Mouse (Mus musculus) intestine, embryonic 14.5 days (tissue): ENCODE data around the gene Rarb. TPM values are rescaled to one million over a fixed set of nuclear protein-coding genes. Genes with fewer than 3 reads are reported as not detected.

ENCODE experiments used
- ATAC-seq: fragments of 200-750 bp; cut with Nextera tagmentation; replicated peaks from 2 replicates; pipeline ENCODE4 v1.8.0; 2017; ENCODE audit warnings: low read depth, moderate number of reproducible peaks, moderate TSS enrichment, moderate library complexity; ENCODE audit not compliant: low FRiP score, low TSS enrichment
- DNase-seq: peaks from one replicate; pipeline ENCODE4 v3.0.0-alpha.2; 2018; ENCODE audit warnings: low spot score
- H3K27ac ChIP-seq: fragments of 300-500 bp; sonication (generic); 2 replicates; pipeline ENCODE4 v1.5.1; 2014; ENCODE audit warnings: low read depth, mild to moderate bottlenecking, control low read depth
- H3K27me3 ChIP-seq: fragments of 300-500 bp; sonication (generic); replicated peaks from 2 replicates; pipeline ENCODE4 v1.6.1; 2014; ENCODE audit warnings: low read length, control low read depth; ENCODE audit not compliant: control insufficient read depth, insufficient read depth
- H3K36me3 ChIP-seq: fragments of 300-500 bp; sonication (generic); 2 replicates; pipeline ENCODE4 v1.6.1; 2014; ENCODE audit warnings: low read length, control low read depth; ENCODE audit not compliant: control insufficient read depth, insufficient read depth
- H3K4me1 ChIP-seq: fragments of 300-500 bp; sonication (generic); replicated peaks from 2 replicates; pipeline ENCODE4 v1.6.1; 2014; ENCODE audit warnings: low read length, control low read depth, mixed read lengths; ENCODE audit not compliant: control insufficient read depth, insufficient read depth
- H3K4me2 ChIP-seq: fragments of 300-500 bp; sonication (generic); 2 replicates; pipeline ENCODE4 v1.6.1; 2014; ENCODE audit warnings: low read length
- H3K4me3 ChIP-seq: fragments of 300-500 bp; sonication (generic); 2 replicates; pipeline ENCODE4 v1.5.1; 2014; ENCODE audit warnings: low read depth, low read length, control low read depth, mixed read lengths
- H3K9ac ChIP-seq: fragments of 300-500 bp; sonication (generic); 2 replicates; pipeline ENCODE4 v1.6.1; 2014; ENCODE audit warnings: mild to moderate bottlenecking, low read length
- H3K9me3 ChIP-seq: fragments of 300-500 bp; sonication (generic); 2 replicates; pipeline ENCODE4 v1.6.1; 2016; ENCODE audit warnings: low read length, control low read depth; ENCODE audit not compliant: control insufficient read depth
- WGBS: fragments of 180-500 bp; shearing (Covaris S2); extraction: QIAGEN DNeasy Blood & Tissue Kit; methylation state at CpG from one replicate; pipeline ENCODE4 v1.1.7; 2014; 5-methylcytosine and 5-hydroxymethylcytosine counted together
- polyA plus RNA-seq: library from polyadenylated mRNA; unstranded; fragments of >200 nt; fragmentation: Nextera tagmentation; extraction: Ambion mirVana; gene quantifications from 2 replicates; pipeline ENCODE4 v1.2.1, GENCODE M21; 2014

The Rarb gene
- polyA plus RNA-seq, 1 experiment from 2014 or later: 20.6 TPM

DNA sequence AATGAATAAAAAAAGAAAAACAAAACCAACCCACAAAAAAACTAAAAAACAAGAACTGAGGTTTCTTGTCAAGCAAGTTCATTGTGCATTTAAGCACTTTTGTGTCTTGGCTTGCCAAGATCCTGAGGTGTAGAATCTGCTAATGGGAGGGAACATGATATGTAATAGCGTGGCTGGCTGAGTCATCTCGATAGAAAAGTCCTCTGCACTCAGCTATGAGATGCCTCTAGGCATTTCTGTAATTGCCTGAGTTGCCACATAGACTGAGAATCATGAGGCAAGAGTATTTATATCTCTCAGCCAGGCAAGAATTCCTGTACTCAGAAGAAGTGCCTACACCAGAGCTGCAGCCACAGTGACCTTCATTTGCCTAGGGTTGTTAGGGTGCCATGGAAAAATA, 385.8 kb downstream of the Rarb start:
- no peaks in the 10 kb centered on the region for H3K4me1 ChIP-seq
- H3K27ac ChIP-seq: no peak overlapping the region
- H3K9ac ChIP-seq: no peak overlapping the region
- DNase-seq (no peak), ATAC-seq (no peak)
- peaks cover 71% of the 10 kb centered on the region for H3K36me3 ChIP-seq
- H3K27me3 ChIP-seq: no peaks in the 10 kb centered on the region
- WGBS: 79% methylated on average over 2 of the region's 2 CpGs
- no peaks in the 10 kb centered on the region for H3K9me3 ChIP-seq
- H3K4me2 ChIP-seq: no peak overlapping the region
- no peak overlapping the region for H3K4me3 ChIP-seq

DNA sequence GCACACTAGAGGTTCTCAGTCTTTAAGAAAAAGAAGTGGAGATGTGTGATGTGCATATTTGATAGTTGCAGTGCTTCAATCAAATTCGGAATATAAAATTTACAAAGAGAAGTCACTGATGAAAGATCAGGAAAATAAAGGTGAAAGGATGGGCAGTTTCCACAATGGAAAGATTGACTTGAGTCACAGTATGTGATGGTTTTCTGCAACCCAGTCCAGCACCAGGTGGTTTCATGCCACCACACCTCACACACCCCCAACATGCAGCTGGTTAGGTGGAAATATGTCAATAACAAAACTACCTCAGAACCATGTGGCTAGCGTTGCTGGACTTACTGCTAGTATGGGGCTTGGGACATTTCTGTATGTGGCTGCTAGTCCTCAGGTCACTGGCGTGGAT, 386.4 kb downstream of the Rarb start:
- Histone ChIP-seq H3K4me2 (no peak overlapping the region), H3K9ac (no peak overlapping the region), H3K27me3 (no peaks in the 10 kb centered on the region), H3K4me3 (no peak overlapping the region), H3K4me1 (no peaks in the 10 kb centered on the region), H3K9me3 (no peaks in the 10 kb centered on the region), H3K27ac (no peak overlapping the region), H3K36me3 (peaks cover 70% of the 10 kb centered on the region)
- 82% methylated on average over 3 of the region's 3 CpGs for WGBS
- no peak for DNase-seq
- ATAC-seq: no peak

DNA sequence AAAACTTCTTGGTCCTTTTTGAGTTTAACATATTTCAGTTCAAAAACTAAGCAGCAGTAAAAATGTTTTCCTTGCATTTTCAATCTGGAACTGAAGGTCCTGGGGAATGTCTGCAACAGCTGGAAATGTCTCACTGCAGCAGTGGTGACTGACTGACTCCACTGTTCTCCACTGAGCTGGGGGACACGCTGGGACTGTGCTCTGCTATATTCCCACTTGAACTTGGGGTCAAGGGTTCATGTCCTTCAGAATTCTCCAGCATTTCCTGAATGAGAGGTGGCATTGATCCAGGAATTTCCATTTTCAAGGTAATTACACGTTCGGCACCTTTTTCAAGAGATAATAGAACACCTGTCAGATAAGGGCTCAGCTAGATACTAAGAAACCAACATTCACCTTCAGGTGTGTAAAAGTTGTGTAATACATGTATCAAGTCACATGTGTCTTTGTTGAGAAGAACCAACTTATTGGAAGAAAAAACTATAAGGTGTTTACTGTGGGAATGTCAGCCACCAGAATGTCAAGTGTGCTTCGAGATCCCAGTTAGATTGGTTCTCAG, 386.9 kb downstream of the Rarb start:
- Histone ChIP-seq H3K27ac (no peak overlapping the region), H3K9ac (no peak overlapping the region), H3K4me3 (no peak overlapping the region), H3K9me3 (no peaks in the 10 kb centered on the region), H3K27me3 (no peaks in the 10 kb centered on the region), H3K4me2 (no peak overlapping the region), H3K36me3 (peaks cover 75% of the 10 kb centered on the region), H3K4me1 (no peaks in the 10 kb centered on the region)
- 70% methylated on average over 4 of the region's 4 CpGs for WGBS
- DNase-seq (no peak), ATAC-seq (no peak)

DNA sequence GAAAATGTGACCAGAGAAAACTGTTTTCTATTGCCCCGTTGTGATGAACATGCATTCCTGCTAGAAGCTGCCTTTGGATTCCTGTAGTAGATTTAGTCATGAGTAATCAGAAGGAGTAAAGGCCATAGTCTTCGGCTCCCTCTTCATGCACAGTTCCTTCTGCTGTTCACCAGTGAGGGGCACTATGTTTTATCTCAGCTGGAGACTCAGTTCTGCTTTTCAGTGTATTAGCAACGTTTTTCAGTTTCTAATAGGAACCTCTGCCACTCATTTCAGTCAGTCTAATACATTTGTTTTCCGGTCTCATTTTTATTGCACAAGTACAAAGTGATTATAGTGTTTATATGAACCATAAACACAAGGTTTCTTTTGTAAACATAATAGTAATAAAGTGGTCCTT, 391.4 kb downstream of the Rarb start:
- Histone ChIP-seq H3K9ac (no peak overlapping the region), H3K4me3 (no peak overlapping the region), H3K36me3 (peaks cover 84% of the 10 kb centered on the region), H3K9me3 (no peaks in the 10 kb centered on the region), H3K27ac (no peak overlapping the region), H3K27me3 (no peaks in the 10 kb centered on the region), H3K4me1 (no peaks in the 10 kb centered on the region), H3K4me2 (no peak overlapping the region)
- ATAC-seq (no peak), DNase-seq (no peak)
- 55% methylated on average over 4 of the region's 4 CpGs for WGBS

DNA sequence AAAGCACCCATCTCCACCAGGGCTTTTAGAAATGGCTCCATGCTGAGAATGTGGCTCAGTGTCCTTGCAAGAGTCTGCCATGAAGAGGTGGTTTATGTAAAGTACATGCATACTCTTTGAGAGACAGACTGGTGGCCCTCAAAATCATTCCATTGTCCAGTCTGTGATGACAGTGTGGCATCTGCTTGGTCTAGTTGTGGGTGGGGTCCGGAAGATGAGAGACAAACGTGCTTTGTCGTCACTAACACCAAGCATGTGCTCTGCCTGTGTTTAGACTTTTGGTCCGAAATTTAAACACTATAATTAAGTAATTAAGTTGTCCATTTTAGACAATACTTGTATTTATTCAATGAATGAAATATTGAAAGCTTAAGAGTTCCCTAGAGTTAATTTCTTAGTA, 404.8 kb downstream of the Rarb start:
- H3K4me2 ChIP-seq: no peak overlapping the region
- peaks cover 60% of the 10 kb centered on the region for H3K36me3 ChIP-seq
- WGBS: 86% methylated on average over 4 of the region's 4 CpGs
- H3K9ac ChIP-seq: no peak overlapping the region
- H3K27me3 ChIP-seq: no peaks in the 10 kb centered on the region
- H3K4me1 ChIP-seq: no peaks in the 10 kb centered on the region
- H3K27ac ChIP-seq: no peak overlapping the region
- H3K9me3 ChIP-seq: no peaks in the 10 kb centered on the region
- DNase-seq (no peak), ATAC-seq (no peak)
- no peak overlapping the region for H3K4me3 ChIP-seq

DNA sequence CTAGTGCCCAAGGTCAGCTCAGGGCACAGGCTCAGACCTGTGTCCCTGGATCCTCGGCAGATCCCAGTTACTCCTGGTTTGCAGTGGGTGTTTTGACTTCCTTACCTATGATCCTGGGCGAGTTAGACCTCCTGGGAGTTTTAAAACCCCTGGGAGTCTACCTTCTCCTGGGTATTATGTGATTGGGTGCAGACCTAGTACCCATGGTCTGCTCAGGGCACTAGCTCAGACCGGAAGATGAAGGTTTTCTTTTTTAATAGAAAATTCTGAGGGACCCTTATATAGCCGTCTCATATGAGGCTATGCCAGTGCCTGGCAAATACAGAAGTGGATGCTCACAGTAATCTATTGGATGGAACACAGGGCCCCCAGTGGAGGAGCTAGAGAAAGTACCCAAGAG, 413.8 kb downstream of the Rarb start:
- Histone ChIP-seq H3K9ac (no peak overlapping the region), H3K4me3 (no peak overlapping the region), H3K27me3 (no peaks in the 10 kb centered on the region), H3K36me3 (peaks cover 51% of the 10 kb centered on the region), H3K4me1 (no peaks in the 10 kb centered on the region), H3K27ac (no peak overlapping the region), H3K9me3 (no peaks in the 10 kb centered on the region), H3K4me2 (no peak overlapping the region)
- WGBS: 95% methylated on average over 4 of the region's 4 CpGs
- ATAC-seq: no peak
- DNase-seq: no peak

DNA sequence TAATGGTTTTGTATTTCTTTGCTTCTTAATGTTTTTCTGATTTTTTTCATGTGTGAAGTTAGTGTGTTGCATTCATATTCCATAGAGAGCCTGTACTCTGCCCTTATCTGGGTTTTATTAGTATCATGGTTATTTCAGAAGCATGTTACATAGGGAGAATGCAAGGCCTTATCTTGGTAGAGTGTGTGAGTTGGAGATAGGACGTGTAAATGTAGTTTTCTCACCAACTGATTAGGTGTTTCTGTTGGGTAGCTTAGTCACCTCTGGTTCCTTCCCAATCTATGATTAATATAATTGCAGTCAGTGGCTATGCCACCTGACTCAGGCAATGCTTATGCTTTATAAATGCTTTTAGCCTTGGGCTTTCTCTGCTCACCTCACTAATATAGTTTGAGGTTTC, 434.2 kb downstream of the Rarb start:
- Histone ChIP-seq H3K4me3 (no peak overlapping the region), H3K9ac (no peak overlapping the region), H3K27me3 (no peaks in the 10 kb centered on the region), H3K27ac (no peak overlapping the region), H3K9me3 (no peaks in the 10 kb centered on the region), H3K4me2 (no peak overlapping the region), H3K4me1 (no peaks in the 10 kb centered on the region; the same call in 1 of the 2 replicates), H3K36me3 (peaks cover 31% of the 10 kb centered on the region)
- 56% methylated on average over 1 of the region's 1 CpGs for WGBS
- DNase-seq (no peak), ATAC-seq (no peak)
